Mouse (Mus musculus) stomach, postnatal 0 days (tissue): ENCODE measurements around the gene Ang.

Experiments
- CTCF ChIP-seq: IDR thresholded peaks from 2 replicates; pipeline ENCODE4 v1.5.1; 2016; ENCODE audit warnings: antibody characterized with exemption, low read depth, mild to moderate bottlenecking, moderate library complexity
- EP300 ChIP-seq: optimal IDR thresholded peaks from 2 replicates; pipeline ENCODE3; 2016; ENCODE audit warnings: antibody characterized with exemption

DNA sequence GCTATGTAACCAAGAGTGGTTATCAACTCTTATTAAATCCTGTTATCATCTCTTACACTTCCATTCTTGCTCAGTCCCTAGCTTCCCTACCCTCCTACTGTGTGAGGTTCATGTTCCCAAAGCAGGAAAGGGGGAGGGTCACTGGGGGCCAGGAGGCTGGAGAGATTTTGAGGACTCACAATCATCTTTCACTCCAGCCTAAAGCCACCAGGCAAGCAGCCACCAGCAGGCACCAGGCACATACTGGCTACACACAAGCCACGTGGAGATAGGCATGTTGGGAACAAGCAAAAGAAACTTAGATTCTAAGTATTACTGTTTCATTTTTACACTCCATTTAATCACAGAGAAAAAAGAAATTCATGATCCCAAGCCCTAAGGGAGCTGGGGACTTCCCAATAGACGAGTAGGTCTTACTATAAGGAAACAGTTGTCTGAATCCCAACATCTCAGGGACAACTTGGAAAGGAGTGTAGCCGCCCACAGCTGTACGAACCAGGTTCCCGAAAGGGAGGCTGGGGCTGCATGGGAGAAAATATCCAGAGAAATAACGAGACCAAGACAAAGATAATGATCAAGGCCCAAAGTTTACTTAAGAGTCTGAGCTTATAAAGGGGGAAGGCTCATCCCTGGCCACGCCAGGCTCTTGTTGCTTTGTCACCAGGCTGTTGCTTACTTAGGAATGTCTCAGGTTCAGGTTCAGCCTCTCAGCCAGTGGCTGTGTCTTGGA is 40.3 kb downstream of the Ang start:
- TF ChIP-seq CTCF (no peak), EP300 (no peak)
